Mouse (Mus musculus) skeletal muscle tissue, adult 2 months (tissue): ENCODE data around the gene Tshz2.

Experiments used
- DNase-seq: peaks from one replicate; pipeline ENCODE4 v3.0.0-alpha.2; 2012; ENCODE audit warnings: low read depth, low spot score

The Tshz2 gene

GRCm38 (mm10) chr2:170042471-170043213 is 409.8 kb downstream of the Tshz2 start:
- no peak for DNase-seq

- no peak for DNase-seq
Measured at GRCm38 (mm10) chr2:170043290-170043689, 410.5 kb downstream of the Tshz2 start.

GRCm38 (mm10) chr2:170045896-170046295 is 413.1 kb downstream of the Tshz2 start:
- no peak for DNase-seq

- DNase-seq = no peak
Measured at GRCm38 (mm10) chr2:170046371-170047145, 413.7 kb downstream of the Tshz2 start.

GRCm38 (mm10) chr2:170048831-170049230 is 416.0 kb downstream of the Tshz2 start:
- DNase-seq = no peak

- DNase-seq = no peak
Measured at GRCm38 (mm10) chr2:170050651-170051050, 417.8 kb downstream of the Tshz2 start.

- no peak for DNase-seq
Measured at GRCm38 (mm10) chr2:170051441-170051840, 418.6 kb downstream of the Tshz2 start.

GRCm38 (mm10) chr2:170054943-170055342 is 422.1 kb downstream of the Tshz2 start:
- no peak for DNase-seq

- no peak for DNase-seq
Measured at GRCm38 (mm10) chr2:170055413-170055812, 422.6 kb downstream of the Tshz2 start.

GRCm38 (mm10) chr2:170058774-170059173 is 426.0 kb downstream of the Tshz2 start:
- peak; percentile 66 for DNase-seq

- DNase-seq = no peak
Measured at GRCm38 (mm10) chr2:170060066-170060465, 427.3 kb downstream of the Tshz2 start.

- DNase-seq = no peak
Measured at GRCm38 (mm10) chr2:170062378-170062777, 429.6 kb downstream of the Tshz2 start.

- peak; percentile 43 for DNase-seq
Measured at GRCm38 (mm10) chr2:170069976-170070375, 437.2 kb downstream of the Tshz2 start.

- peak; percentile 59 for DNase-seq
Measured at GRCm38 (mm10) chr2:170070641-170071241, 437.9 kb downstream of the Tshz2 start.

GRCm38 (mm10) chr2:170076941-170077490 is 444.2 kb downstream of the Tshz2 start:
- DNase-seq = peak; percentile 46

GRCm38 (mm10) chr2:170078041-170078440 is 445.2 kb downstream of the Tshz2 start:
- DNase-seq = no peak

- no peak for DNase-seq
Measured at GRCm38 (mm10) chr2:170078442-170079017, 445.7 kb downstream of the Tshz2 start.

GRCm38 (mm10) chr2:170091563-170092443 is 459.0 kb downstream of the Tshz2 start:
- no peak for DNase-seq

GRCm38 (mm10) chr2:170094220-170094619 is 461.4 kb downstream of the Tshz2 start:
- no peak for DNase-seq

GRCm38 (mm10) chr2:170094871-170095270 is 462.1 kb downstream of the Tshz2 start:
- DNase-seq = no peak

GRCm38 (mm10) chr2:170101132-170101531 is 468.3 kb downstream of the Tshz2 start:
- peak; percentile 72 for DNase-seq
